Mouse (Mus musculus) ovary, postnatal 36 days (tissue): Measurements from ENCODE around the gene Gjd3.

Source experiments
- DNase-seq: peaks from one replicate; pipeline ENCODE4 v3.0.0; 2022; ENCODE audit warnings: low spot score, mixed read lengths

The Gjd3 gene

DNA sequence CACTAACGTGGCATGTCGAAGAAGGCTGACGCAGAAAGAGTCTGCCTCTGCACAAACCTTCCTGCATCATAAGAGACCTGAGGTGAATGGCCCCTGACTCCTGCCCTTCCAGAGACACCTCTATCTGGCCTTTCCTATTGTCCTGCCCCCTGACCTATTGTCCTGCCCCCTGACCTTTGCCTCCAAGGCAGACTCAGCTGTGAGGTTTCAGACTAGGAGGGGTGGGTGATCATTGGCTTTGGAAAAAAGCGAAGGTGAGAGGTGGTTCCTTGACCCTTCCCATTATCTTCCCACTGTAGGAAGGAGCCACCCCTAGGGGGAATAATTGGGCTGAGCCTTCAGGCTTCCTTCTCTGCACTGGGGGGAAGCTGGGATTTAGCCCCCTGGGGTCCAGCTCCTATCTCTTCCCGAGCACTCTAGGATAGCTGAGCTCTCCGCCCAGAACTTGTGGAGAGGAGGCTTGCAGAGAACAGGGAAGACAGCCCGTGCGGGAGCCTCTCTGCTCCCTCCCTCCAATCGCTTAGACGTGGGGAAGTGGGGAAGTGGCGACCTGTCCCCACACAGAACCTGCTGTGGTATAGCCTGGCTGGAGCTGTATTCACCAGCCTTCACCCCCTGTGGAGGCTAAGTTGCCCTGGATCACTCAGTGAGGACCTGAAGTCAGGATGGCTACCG, 20.3 kb downstream of the Gjd3 start:
- peak; percentile 18 for DNase-seq

DNA sequence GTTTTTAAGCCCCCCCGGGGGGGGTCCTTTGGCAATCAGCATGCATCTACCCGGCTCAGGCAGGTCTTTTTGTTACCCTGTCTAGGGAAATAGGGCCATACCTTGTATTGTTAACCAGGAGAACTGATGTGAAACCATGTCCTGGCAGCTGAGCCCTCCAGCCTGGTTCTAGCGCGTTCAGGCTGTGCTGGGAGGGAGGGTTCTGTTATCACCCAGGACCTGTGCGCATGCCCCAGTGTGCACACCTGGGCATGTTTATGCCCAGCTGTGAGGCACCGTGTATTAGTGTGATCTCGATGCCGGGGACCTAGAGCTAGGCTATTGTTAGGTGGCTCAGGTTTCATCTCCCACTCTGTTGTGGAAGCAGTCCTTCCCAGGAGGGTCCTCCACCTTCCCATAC, 21.1 kb downstream of the Gjd3 start:
- DNase-seq, result no peak

DNA sequence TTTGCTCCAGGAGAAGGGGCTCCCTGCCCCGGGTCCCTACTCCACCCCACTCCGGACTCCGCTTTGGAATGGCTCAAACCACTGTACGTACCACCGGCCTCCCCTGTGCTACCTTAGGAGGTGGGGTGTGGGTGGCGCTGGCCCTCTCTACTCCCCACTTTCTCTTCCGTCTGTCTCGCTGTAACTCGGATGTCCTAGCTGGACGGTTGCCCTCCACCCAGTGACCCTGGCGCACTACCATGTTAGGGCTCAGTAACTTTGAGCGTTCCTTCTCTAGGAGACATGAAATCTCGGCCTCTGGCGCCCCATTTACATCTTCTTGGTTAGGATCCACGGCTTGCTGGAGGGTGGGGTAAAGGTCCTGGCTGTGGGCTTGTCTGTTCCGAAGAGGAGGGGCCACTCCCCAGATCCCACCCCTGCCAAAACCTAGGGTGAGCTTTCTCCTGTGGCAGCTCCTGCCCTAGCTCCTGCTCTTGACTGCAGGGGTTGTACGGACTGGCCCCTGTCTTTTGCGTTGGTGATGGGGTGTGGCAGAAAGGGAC, 21.7 kb downstream of the Gjd3 start:
- DNase-seq, result peak; percentile 50

DNA sequence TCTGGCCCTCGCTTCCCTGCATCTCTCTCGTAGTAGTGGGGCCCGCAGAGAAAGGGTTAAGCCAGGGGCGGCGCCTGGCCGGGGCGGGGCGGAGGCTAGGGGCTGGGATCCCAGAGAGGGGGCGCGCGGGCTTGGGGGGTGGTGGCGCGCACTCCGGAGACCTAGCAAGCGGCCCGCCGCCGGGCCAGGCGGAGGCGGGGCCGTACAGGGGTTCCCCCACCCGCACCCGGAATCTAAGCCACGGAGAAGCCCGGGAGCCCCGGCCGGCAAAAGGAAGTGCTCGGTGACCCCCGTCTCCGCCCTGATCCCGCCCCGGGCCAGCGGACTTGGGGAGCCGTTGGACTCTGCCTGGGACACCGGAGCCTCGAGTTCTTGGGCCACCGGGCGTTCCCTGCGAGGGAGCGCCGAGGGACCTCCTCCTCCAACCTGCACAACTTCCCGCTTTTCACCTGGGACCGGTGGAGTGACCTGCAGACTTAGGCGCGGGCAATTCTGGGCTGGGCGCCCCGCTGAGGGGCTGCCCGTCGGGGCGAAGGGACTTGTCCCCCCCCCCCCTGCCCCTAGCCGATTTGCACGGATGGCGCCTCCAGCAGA, 22.4 kb downstream of the Gjd3 start:
- peak; percentile 81 for DNase-seq

DNA sequence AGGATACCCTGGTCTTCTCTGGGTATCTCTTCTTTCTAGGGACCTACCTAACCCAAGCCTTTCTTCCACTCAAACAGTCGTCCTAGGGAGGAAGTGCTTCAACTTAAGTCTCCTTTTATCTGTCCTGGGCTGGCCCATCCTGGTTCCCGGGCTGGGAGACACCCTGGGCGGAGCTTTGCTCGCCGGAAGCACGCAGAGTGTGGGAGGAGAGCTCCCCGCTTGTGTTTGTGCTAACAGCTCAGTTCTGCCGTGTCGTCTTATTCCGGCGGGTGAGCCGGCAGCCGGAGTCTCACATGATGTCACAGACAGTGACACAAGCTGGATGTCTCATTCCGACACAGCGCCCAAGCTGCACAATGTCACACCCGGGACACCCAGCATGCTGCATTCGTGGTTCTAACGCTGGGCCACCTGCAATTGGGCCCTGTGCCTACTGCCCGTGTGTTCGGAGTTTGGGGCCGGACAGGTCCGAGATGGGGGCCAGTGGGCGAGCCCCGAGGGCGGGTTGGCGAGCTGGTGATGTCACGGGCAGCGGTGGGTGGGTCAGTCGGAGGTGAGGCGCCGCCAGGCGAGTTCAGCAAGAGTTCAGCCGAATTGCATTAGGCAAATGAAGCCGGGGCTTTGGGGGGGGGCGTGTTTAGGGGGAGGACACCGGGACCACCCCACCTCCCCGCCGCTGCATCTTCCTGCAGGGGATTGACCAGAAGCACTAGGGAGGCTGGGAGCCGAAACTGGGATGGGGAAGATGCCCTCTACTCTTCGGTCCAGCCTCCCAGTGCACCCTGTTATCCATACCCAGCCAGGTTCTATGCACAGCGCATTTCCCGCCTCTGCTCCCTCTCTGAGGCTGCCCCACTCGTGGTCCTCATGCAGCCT, 23.1 kb downstream of the Gjd3 start:
- peak; percentile 84 for DNase-seq

DNA sequence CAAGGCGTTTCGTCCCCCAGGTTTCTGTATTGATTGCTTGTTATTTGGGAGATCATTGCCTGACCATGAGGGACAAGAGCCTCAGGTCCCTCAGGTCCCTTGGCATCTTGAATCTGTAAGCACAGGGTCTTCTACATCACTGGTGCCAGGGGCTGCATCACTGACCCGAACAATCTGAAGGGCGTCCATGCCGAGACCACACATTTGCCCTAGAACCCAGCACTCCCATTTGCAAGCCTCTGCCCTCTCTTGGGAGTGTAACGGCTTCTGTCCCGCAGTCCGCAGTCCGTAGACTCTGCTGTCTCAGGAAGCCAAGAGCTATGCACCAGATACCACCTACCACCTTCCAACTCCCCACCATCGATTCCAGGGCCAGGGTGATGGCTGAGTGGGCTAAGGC, 26.5 kb downstream of the Gjd3 start:
- DNase-seq, result no peak

DNA sequence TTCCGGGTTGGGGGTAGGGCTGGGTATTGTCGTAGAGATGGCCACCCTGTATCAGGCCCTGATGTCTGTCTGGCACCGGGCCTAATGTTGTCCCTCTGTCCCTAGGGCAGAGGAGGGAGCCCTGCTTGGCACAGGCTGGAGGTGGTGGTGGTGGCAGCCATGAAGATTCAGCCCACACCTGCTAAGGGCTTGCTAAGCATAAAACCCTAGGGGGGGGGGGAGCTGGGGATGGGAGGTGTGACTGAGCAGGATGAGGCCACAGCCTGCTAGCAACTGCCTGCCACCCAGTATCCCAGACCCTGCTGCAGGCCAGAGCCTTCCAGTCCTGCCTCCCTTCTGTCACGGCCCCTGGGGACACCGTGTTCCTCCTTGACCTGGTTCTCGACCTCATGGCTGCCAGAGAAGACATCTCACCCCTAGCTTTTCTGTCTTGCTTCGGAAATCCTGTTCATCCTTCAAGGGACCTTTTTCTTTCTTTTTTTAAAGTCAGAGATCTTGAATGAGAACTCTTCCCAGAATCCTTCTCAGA, 27.0 kb downstream of the Gjd3 start:
- no peak for DNase-seq

DNA sequence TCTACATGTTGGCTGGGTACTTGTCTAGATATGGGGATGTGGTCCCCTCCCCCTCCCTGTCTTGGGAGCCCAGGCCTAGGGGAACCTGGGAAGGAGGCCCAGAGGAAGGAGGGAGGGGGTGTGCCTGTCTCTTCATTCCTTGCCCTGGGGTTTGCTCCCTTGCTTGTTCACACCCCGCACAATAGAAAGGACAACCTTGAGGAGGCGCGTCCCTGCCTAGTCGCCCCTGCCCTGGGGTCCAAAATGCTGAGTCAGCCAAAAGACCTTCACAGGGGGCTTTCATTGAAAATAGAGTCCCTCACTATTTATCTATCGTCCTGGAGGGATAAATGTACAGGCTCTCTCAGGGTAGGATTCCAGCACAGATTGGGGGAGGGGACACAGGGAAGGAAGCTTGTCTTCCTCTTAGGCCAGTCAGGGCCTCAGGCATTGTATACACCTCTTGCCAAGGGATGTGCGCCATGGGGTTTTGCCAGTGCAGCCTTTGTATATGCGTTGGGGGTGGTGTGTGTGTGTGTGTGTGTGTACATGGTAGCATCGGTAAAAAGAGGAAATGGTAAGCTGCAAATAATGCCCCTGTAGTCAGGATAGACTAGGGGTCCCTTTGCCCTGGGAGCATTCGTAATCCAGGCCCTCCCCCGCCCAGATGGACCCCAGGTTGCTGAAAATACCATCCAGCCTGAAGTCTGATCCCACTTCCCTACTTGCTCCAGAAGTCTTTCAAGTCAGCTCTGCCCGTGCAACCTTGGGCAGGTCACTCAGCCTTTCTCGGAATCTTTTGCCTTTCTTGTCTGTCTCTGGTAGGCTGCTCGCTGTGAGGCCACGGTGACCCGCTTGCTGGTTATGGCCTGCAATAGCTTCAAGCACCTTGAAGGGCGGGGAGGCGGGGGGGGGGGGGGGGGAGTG, 27.8 kb downstream of the Gjd3 start:
- DNase-seq, result peak; percentile 76

DNA sequence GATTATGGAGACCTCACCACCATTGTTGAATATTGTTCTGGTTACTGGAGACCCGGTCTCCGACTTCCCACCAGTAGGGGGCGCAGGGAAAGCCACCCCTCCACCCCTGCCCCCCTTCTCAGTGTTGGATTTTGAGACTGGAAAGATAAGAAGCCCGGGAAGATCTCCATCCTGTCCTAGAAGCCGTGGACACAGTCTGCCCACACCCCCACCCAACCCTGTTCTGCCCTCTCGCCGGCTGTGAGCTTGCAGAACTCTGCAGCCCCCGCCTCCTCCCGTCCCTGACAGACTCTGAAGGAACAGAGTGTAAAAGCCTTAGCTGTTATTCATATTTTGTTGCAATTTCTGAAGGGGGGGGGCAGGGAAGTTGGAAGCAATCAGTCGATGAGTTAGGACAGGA, 28.4 kb downstream of the Gjd3 start:
- peak; percentile 79 for DNase-seq

DNA sequence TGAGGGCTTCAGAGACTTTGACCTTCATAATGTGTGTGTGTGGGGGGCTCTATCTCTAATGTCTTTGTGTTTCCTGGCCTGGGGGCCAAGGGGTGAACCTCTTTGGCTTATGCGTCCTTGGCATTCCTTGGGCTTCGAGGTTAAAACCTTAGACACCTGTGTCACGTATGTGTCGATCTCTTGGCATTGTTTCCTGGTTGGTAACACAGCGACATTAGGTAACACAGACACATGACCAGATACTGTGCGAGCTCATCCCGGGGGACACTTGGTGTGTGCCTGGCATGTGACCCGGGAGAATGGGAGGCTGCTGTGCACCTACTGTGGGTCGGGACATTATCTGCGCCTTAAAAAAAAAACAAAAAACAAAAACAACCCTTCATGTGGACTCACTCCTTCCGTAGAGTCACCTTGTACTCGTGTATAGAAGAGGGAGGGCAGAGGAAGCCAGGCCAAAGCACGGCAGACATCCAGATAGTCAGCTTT, 28.9 kb downstream of the Gjd3 start:
- DNase-seq, result no peak

DNA sequence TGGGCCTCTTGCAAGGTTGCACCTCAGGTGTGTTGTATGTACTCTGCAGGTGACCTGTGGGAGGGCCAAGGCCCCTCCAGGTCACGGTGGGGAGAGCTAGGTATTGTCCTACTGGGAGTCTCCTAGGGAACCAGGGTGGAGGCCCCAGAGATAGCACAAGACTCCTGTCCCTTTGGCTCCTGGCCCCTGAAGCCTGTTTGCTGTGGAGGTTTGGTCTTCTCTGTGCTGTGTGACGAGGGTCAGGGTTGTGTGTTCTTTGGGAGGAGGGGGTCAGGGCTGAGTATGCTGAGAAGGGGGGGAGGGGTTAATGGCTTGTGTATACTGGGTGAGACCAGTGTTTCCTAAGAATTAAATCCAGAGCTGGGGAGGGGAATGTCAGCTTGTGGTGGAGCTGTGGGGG, 29.5 kb downstream of the Gjd3 start:
- DNase-seq, result no peak

DNA sequence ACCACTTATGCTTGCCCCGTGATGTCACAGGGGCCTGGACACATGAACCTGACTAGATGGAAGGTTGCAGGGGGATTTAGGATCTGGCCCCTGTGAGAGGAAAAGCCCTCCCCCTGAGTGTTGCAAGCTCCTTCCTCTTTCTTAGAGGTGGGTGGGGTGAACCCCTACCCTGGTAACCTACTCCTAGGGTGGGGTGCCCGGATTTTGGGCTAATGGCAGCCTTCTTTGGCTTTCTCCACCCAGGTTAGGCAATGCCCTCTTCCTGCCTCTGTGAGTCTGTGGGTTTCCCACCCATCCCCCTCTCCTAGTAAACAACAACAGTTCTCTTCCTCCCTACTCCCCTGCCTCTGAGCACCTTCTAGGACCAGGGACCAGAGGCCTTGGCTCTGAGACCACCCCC, 30.1 kb downstream of the Gjd3 start:
- DNase-seq, result no peak

DNA sequence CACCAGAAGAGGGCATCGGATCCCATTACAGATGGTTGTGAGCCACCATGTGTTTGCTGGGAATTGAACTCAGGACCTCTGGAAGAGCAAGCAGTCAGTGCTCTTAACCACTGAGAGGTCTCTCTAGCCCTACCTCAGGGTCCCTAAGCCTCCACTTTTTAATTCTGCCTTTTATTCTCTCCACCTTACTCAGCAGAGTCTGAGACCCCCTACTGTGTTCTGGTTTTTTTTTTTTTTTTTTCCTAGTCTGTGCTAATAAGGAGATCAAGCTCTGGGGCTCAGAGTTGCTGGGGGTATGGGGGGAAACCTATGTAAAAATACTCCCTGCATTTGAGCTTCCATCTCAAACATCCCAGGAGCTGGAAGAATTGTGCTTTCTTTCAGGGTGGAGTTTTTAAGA, 30.7 kb downstream of the Gjd3 start:
- no peak for DNase-seq

DNA sequence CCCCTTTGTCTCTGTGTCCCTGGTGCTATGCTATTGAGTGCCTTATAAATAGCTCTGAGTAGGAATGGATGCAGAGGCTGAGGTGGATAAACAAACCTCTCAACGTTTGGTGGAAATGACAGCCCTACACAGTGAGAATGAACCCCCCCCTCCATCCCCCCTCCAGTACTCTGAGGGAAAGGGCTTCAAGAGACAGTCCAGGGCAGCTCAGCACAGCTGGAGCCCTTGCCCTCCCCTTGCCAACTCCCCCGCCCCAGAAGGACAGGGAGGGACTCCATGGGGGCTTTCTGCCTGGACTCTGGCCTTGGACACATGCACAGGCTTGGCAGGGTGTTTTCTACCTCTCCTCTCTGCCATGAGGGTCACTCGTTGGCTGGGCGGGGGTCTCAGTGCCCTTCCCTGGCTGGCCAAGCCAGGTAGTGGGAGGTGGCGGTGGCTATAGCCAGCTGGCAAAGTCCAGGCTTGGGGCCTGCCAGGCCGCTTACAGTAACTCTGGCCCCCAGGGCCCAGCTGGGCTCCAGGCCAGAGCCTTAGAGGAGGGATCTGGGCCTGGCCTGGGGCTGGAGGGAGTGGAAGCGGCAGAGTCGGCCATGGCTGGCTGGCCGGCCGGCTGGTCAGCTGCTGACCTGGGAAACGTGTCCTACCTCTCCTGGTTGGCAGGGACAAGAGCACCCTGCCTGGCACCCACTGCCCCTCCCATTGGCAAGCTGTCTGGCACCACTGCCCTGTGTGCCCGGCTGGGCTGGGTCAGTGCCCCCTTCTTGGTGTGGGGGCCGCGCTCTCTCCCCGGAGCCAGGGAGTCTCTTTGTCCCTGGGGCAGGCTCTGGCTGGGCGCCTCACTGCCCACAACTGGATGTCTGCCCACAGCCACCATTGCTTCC, 31.6 kb downstream of the Gjd3 start:
- peak; percentile 90 for DNase-seq

DNA sequence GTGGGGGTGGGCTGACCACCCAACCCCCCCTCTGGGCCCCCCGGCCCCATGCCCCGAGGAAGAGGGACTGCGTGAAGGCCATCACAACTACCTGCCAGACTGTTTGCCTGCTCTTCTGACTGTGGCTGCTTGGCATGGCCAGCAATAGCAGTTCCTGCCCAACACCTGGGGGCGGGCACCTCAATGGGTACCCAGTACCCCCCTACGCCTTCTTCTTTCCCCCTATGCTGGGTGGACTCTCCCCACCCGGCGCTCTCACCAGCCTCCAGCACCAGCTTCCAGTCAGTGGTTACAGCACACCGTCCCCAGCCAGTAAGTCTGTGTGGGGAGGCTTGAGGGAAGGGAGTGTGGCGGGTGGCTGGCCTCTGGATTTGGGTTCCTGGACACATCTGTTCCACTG, 32.3 kb downstream of the Gjd3 start:
- DNase-seq, result no peak

DNA sequence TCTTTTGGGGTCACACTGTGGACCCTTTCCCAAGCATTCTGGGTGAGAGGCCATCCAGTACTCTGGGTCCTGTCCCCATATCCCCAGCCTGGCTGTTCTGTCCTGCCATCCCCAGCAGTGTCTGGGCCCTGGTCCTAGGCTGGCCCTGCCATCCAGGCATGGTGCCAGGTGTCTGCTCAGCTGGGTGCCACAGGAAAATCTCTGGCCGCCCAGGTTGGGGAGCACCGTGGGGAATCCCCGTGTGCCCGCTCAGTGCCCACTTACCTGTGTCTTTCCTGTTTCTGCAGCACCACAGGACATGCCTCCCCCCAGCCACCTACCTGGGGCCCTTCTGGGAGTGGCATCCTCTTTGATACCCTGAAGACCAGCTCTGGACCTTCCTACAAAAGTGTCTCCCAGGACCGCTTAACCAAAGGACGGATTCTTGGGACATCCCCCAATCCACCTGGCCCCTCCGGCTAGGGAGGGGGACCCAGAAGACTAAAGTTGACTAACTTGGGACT, 32.8 kb downstream of the Gjd3 start:
- DNase-seq, result no peak

DNA sequence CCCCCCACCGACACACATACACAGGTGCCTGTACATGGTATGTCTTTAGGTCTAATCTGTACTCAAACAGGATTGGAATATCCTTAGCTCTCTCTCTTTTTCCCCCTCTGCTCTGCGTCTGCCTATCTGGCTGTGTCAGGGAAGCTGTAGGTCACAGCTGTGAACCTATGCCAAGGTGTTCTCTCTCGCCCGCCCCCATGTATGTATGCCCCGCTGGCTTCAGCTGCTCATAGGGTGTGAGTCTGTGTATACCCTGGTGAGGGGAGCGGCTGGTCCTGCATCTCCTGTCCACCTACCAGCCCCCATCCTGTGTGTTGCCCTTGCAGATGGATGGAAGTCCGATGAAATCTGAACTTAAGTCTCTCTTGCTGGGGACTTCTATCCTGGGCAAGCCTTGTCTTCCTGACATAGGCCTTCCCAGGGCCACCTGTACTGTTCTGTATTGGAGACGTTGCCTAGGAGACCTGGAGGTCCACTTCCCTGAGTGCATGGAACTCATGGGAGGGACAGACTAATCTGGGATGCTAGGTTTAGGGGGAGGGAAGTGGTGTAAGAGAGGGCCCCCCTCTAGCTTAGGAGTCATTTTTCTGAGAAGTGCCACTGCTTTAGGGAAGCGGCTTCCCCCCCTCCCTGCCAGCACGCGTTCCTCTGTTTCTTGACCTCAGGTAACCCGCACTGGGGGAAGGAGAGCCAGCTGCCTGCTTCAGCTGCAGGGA, 33.4 kb downstream of the Gjd3 start:
- no peak for DNase-seq

DNA sequence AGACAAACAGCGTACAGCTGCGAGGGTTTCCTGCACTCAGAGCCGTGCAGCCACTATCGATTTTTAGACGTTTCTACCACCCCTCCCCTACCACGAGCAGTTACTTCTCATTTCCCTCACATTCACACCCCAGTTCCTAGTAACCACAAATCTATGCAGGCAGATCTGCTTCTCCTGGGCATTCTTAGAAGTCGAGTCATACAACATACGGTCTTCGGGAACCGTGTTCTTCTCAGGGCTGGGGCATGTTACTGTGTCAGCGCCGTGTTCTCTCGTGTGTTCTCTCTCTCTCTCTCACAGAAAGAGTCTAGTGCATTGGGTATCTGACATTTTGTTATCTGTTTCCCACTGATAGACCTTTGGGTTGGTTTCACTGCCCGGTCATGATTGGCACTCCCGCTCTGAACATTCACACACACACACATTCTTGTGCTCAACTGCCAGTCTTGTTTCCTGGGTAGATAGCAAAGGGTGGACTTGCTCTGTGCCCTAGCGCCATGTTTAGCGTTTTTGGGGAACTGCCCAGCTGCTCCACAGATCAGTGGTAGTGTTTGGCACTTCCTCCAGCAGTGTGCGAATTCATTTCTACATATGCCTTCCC, 34.7 kb downstream of the Gjd3 start:
- DNase-seq, result no peak

DNA sequence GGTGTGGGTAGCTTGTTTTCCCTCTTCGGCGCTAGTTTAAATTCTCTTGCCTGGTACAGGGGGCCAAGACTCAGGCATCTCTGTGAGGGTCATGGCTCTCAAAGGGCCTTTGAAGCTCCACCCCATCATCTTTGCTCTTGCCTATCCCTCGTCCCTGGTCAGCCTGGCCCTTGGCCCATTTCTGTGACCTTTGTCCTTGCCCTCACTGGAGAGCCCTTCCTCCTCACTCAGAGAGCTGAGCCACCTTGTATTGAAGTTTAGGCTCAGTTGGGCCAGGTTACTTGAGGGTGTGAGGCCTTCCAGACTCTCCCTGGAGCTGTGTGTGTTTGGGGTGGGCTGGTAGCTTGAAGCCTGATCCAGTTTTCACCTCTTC, 37.2 kb downstream of the Gjd3 start:
- DNase-seq, result peak; percentile 72
